Mouse (Mus musculus): ENCODE measurements around the gene Tmem95. TPM values are rescaled to one million over a fixed set of nuclear protein-coding genes. Genes with fewer than 3 reads are reported as not detected.

The Tmem95 gene
- total and polyA plus RNA-seq, 3 experiments = not detected

- in situ Hi-C loops (cut with MboI; ENCODE audit: low pct_ligation_motif_present, low pct_unique_long_range_greater_than_20kb, low sequenced_read_pairs) (no loop called here), dilution Hi-C loops (cut with MboI; ENCODE audit: extremely low pct_ligation_motif_present, extremely low pct_unique_long_range_greater_than_20kb, low sequenced_read_pairs) (no loop called here)
- Histone ChIP-seq H3K4me3 (replicated peaks in 1 of 3; ENCODE audit: low read depth in 2 of 3, low read length in 2 of 3, poor library complexity in 1 of 3) (no peak overlapping the region), H3K4me1 (ENCODE audit: control insufficient read depth in 1 of 2, insufficient read depth in 2 of 2) (peaks cover 10 to 12% of the 10 kb centered on the region in 2 experiments), H3K79me2 (replicated peaks; ENCODE audit: control insufficient read depth, extremely low read depth, insufficient read depth, poor library complexity, severe bottlenecking) (no peaks in the 10 kb centered on the region), H3K36me3 (replicated peaks in 1 of 2; ENCODE audit: control insufficient read depth in 1 of 2, insufficient read depth in 1 of 2, low read length in 1 of 2) (peaks cover 0 to 2% of the 10 kb centered on the region in 2 experiments), H3K27ac (ENCODE audit: insufficient read depth, low read depth) (no peak overlapping the region), H3K27me3 (replicated peaks) (peaks cover 52% of the 10 kb centered on the region), H3K9me3 (replicated peaks; ENCODE audit: low read length) (no peaks in the 10 kb centered on the region), H3K9ac (ENCODE audit: insufficient read depth, low read depth) (no peak overlapping the region), H3K4me2 (ENCODE audit: insufficient read depth, low read depth, poor library complexity, severe bottlenecking) (no peak overlapping the region)
- DNase-seq (ENCODE audit: extremely low read depth) = no peak
- TF ChIP-seq MEF2A (IDR thresholded peaks at IDR 0.05; ENCODE audit: borderline replicate concordance, low read depth, low read length) = no peak
- TF ChIP-seq RAD21 (IDR thresholded peaks at IDR 0.05; ENCODE audit: low read depth, low read length) = no peak
- TF ChIP-seq NELFE (IDR thresholded peaks at IDR 0.05; ENCODE audit: low read depth, low read length) = no peak
- TF ChIP-seq TBP (conservative IDR thresholded peaks at IDR 0.05; ENCODE audit: low read depth, low read length) = no peak
- TF ChIP-seq UBTF (IDR thresholded peaks at IDR 0.05; ENCODE audit: low read depth, low read length) = no peak
- no peak for TF ChIP-seq SMC3 (IDR thresholded peaks at IDR 0.05; ENCODE audit: low read depth, low read length)
- TF ChIP-seq CTCF (conservative IDR thresholded peaks at IDR 0.05 in 1 of 2, IDR thresholded peaks at IDR 0.05 in 1 of 2; ENCODE audit: low read depth in 2 of 2, low read length in 2 of 2) = no peak
- no peak for TF ChIP-seq TCF12 (IDR thresholded peaks at IDR 0.05; ENCODE audit: low read depth, low read length)
- TF ChIP-seq HCFC1 (IDR thresholded peaks at IDR 0.05; ENCODE audit: low read depth, low read length) = no peak
- TF ChIP-seq CHD1 (IDR thresholded peaks at IDR 0.05; ENCODE audit: low read depth, low read length) = no peak
- TF ChIP-seq ZKSCAN1 (IDR thresholded peaks at IDR 0.05; ENCODE audit: borderline replicate concordance, low read depth, low read length) = no peak
- TF ChIP-seq GABPA (IDR thresholded peaks at IDR 0.05; ENCODE audit: insufficient replicate concordance, low read depth, low read length) = no peak
- TF ChIP-seq NRF1 (IDR thresholded peaks at IDR 0.05; ENCODE audit: low read depth, low read length) = no peak
- no peak for TF ChIP-seq MXI1 (IDR thresholded peaks at IDR 0.05; ENCODE audit: low read depth, low read length)
- no peak for TF ChIP-seq MAZ (IDR thresholded peaks at IDR 0.05; ENCODE audit: low read depth, low read length)
- no peak for TF ChIP-seq RCOR1 (conservative IDR thresholded peaks at IDR 0.05; ENCODE audit: low read depth, low read length)
- TF ChIP-seq MYC (IDR thresholded peaks at IDR 0.05; ENCODE audit: low read depth, low read length) = no peak
- no peak for TF ChIP-seq USF1 (IDR thresholded peaks at IDR 0.05; ENCODE audit: low read depth, low read length)
These were observed 43.7 kb downstream of the Tmem95 start for GRCm38 (mm10) chr11:69834001-69834549.

GRCm38 (mm10) chr11:69833554-69833953 lies 44.3 kb downstream of the Tmem95 start:
- Histone ChIP-seq H3K27me3 (replicated peaks) (peaks cover 57% of the 10 kb centered on the region), H3K4me2 (ENCODE audit: insufficient read depth, low read depth, poor library complexity, severe bottlenecking) (no peak overlapping the region), H3K79me2 (replicated peaks; ENCODE audit: control insufficient read depth, extremely low read depth, insufficient read depth, poor library complexity, severe bottlenecking) (no peaks in the 10 kb centered on the region), H3K4me3 (replicated peaks in 1 of 3; ENCODE audit: low read depth in 2 of 3, low read length in 2 of 3, poor library complexity in 1 of 3) (no peak overlapping the region), H3K9ac (ENCODE audit: insufficient read depth, low read depth) (no peak overlapping the region), H3K27ac (ENCODE audit: insufficient read depth, low read depth) (no peak overlapping the region), H3K36me3 (replicated peaks in 1 of 2; ENCODE audit: control insufficient read depth in 1 of 2, insufficient read depth in 1 of 2, low read length in 1 of 2) (peaks cover 0 to 2% of the 10 kb centered on the region in 2 experiments), H3K9me3 (replicated peaks; ENCODE audit: low read length) (no peaks in the 10 kb centered on the region), H3K4me1 (ENCODE audit: control insufficient read depth in 1 of 2, insufficient read depth in 2 of 2) (peaks cover 10% of the 10 kb centered on the region in 2 experiments)
- in situ Hi-C loops (cut with MboI; ENCODE audit: low pct_ligation_motif_present, low pct_unique_long_range_greater_than_20kb, low sequenced_read_pairs) (no loop called here), dilution Hi-C loops (cut with MboI; ENCODE audit: extremely low pct_ligation_motif_present, extremely low pct_unique_long_range_greater_than_20kb, low sequenced_read_pairs) (no loop called here)
- no peak for DNase-seq (ENCODE audit: extremely low read depth)
- no peak for TF ChIP-seq USF1 (IDR thresholded peaks at IDR 0.05; ENCODE audit: low read depth, low read length)
- no peak for TF ChIP-seq MAFK (IDR thresholded peaks at IDR 0.05; ENCODE audit: insufficient replicate concordance, low read length)
- no peak for TF ChIP-seq TCF12 (IDR thresholded peaks at IDR 0.05; ENCODE audit: low read depth, low read length)
- TF ChIP-seq MEF2A (IDR thresholded peaks at IDR 0.05; ENCODE audit: borderline replicate concordance, low read depth, low read length) = no peak
- TF ChIP-seq ZMIZ1 (IDR thresholded peaks at IDR 0.05; ENCODE audit: low read depth, low read length) = no peak
- TF ChIP-seq NRF1 (IDR thresholded peaks at IDR 0.05; ENCODE audit: low read depth, low read length) = no peak
- TF ChIP-seq MYC (IDR thresholded peaks at IDR 0.05; ENCODE audit: low read depth, low read length) = no peak
- TF ChIP-seq POLR2A (IDR thresholded peaks at IDR 0.05; ENCODE audit: low read depth, low read length) = no peak
- no peak for TF ChIP-seq MAZ (IDR thresholded peaks at IDR 0.05; ENCODE audit: low read depth, low read length)
- no peak for TF ChIP-seq RAD21 (IDR thresholded peaks at IDR 0.05; ENCODE audit: low read depth, low read length)
- TF ChIP-seq TBP (conservative IDR thresholded peaks at IDR 0.05; ENCODE audit: low read depth, low read length) = no peak
- TF ChIP-seq GABPA (IDR thresholded peaks at IDR 0.05; ENCODE audit: insufficient replicate concordance, low read depth, low read length) = no peak
- TF ChIP-seq CTCF (conservative IDR thresholded peaks at IDR 0.05 in 1 of 2, IDR thresholded peaks at IDR 0.05 in 1 of 2; ENCODE audit: low read depth in 2 of 2, low read length in 2 of 2) = no peak
- TF ChIP-seq KAT2A (IDR thresholded peaks at IDR 0.05; ENCODE audit: insufficient replicate concordance, low read length) = no peak
- no peak for TF ChIP-seq HCFC1 (IDR thresholded peaks at IDR 0.05; ENCODE audit: low read depth, low read length)
- TF ChIP-seq PAX5 (IDR thresholded peaks at IDR 0.05; ENCODE audit: low read length) = no peak

Data from CH12.LX (cell line).